Mouse (Mus musculus): ENCODE measurements around the gene Znhit2. TPM values are rescaled to one million over a fixed set of nuclear protein-coding genes. Genes with fewer than 3 reads are reported as not detected.

Gene Znhit2
- polyA plus RNA-seq, 1 experiment, result 742 TPM

DNA sequence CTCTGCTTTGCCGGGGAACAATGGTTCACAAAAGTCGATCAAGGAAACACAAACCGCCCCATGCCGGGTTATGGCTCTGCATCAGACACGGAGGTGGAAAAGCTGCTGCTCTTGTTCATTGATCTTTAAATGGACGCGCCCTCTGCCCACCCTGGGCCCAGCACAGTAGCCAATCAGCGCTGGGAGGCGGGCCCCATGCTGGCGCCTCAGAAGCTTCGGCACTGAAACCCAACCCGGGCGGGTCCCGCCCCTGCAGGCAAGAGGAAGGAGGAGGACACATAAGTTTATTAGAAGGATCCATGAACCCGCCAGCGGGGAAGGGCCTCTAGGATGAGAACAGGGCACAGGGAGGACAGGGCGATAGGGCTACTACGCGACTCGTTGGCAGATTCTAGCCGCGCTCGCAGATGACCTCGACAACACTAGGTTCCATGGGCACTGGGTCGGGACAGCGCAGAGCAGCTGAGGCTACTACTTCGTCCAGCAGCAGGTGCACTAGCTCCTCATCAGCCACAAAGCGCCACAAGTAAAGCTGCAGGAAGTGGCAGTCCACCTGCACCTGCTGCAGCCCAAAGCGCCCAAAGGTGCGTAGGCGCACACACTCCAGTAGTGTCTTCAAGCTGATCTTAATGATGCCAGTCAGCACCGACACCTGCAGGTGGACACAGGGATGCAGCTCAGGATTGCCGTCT, 6.9 kb downstream of the Znhit2 start, which contains the start of gene Tm7sf2:
Gene Tm7sf2, minus strand, starts transcription at position 650 of the 692 bp plus-strand sequence.
- TF ChIP-seq POLR2A (IDR thresholded peaks at IDR 0.05; ENCODE audit: control insufficient read depth, low read depth, low read length) (no peak), CTCF (IDR thresholded peaks at IDR 0.05; ENCODE audit: control insufficient read depth, insufficient read depth, insufficient replicate concordance, low read depth, low read length) (no peak)
- Histone ChIP-seq H3K36me3 (ENCODE audit: control insufficient read depth, insufficient read depth, low read length) (no peaks in the 10 kb centered on the region), H3K27me3 (ENCODE audit: control insufficient read depth, insufficient read depth, low read length) (no peaks in the 10 kb centered on the region), H3K4me3 (ENCODE audit: control insufficient read depth, low read depth, low read length) (peak within 1 kb of the TSS; percentile 41), H3K27ac (ENCODE audit: control insufficient read depth, insufficient read depth, low read depth, low read length) (no peak within 1 kb of the TSS), H3K4me1 (ENCODE audit: control insufficient read depth, insufficient read depth, low read length) (peaks cover 20% of the 10 kb centered on the region)

GRCm38 (mm10) chr19:6068951-6069350, 8.0 kb downstream of the Znhit2 start:
- H3K27me3 ChIP-seq (ENCODE audit: control insufficient read depth, insufficient read depth, low read length), result no peaks in the 10 kb centered on the region
- no peaks in the 10 kb centered on the region for H3K36me3 ChIP-seq (ENCODE audit: control insufficient read depth, insufficient read depth, low read length)
- H3K27ac ChIP-seq (ENCODE audit: control insufficient read depth, insufficient read depth, low read depth, low read length), result no peak overlapping the region
- no peak overlapping the region for H3K4me3 ChIP-seq (ENCODE audit: control insufficient read depth, low read depth, low read length)
- H3K4me1 ChIP-seq (ENCODE audit: control insufficient read depth, insufficient read depth, low read length), result peaks cover 19% of the 10 kb centered on the region
- TF ChIP-seq CTCF (IDR thresholded peaks at IDR 0.05; ENCODE audit: control insufficient read depth, insufficient read depth, insufficient replicate concordance, low read depth, low read length) (no peak), POLR2A (IDR thresholded peaks at IDR 0.05; ENCODE audit: control insufficient read depth, low read depth, low read length) (no peak)

DNA sequence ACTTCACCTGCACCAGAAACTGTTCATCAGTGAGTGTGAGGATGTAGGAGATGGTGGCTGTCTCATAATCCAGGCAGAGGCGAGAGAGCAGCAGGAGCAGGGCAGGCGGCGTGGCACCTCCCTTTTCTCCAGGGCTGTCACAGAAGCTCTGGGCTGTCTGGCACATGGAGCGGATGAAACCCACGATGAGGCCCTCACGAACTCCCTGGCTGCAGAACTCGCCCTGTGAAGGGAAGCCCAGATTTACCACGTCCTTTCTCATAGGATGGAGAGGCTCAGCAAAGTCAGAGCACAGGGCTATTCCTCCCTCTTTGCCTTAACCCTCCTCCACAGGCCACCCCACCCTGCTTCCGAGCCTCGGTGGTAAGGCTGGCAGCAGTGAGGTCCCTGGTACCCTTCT, 8.9 kb downstream of the Znhit2 start:
- Histone ChIP-seq H3K4me3 (ENCODE audit: control insufficient read depth, low read depth, low read length) (no peak overlapping the region), H3K4me1 (ENCODE audit: control insufficient read depth, insufficient read depth, low read length) (peaks cover 19% of the 10 kb centered on the region), H3K36me3 (ENCODE audit: control insufficient read depth, insufficient read depth, low read length) (no peaks in the 10 kb centered on the region; the same call in 1 of the 2 replicates), H3K27ac (ENCODE audit: control insufficient read depth, insufficient read depth, low read depth, low read length) (no peak overlapping the region), H3K27me3 (ENCODE audit: control insufficient read depth, insufficient read depth, low read length) (no peaks in the 10 kb centered on the region)
- no peak for TF ChIP-seq POLR2A (IDR thresholded peaks at IDR 0.05; ENCODE audit: control insufficient read depth, low read depth, low read length)
- TF ChIP-seq CTCF (IDR thresholded peaks at IDR 0.05; ENCODE audit: control insufficient read depth, insufficient read depth, insufficient replicate concordance, low read depth, low read length), result no peak

DNA sequence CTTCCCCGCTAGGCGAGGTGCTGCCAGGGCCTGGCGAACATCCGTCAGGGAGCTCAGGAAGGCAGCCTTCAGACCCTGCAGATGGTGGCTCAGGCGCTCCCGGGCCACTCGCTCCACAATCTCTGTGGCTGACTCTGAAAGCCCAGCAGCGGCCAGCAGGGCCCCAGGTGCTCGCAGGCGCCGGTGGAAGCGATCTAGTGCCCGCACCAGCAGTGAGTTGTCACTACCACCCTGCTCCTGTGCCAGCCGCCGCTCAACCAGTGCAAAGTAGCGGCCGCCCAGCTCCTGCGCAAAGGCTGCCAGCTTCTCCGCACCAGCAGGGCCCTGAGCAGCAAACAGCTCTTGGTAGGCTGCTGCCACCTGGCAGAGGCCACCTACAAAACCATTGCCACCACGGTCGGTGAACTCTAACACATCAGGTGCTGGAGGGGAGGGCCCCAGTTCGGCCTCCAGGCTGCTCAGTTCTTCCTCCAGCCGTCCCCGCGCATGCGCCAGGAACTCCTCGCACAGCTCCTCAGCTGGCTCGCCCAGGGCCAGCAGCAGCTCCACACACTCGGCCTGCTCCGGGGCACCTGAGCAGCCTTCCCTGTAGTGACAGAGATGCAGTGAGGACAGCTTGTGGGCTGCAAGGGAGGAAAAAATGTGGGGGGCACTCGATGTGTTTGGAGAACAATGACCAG, 9.7 kb downstream of the Znhit2 start:
- Histone ChIP-seq H3K27me3 (ENCODE audit: control insufficient read depth, insufficient read depth, low read length) (no peaks in the 10 kb centered on the region), H3K4me1 (ENCODE audit: control insufficient read depth, insufficient read depth, low read length) (peaks cover 19% of the 10 kb centered on the region), H3K36me3 (ENCODE audit: control insufficient read depth, insufficient read depth, low read length) (no peaks in the 10 kb centered on the region; the same call in 1 of the 2 replicates), H3K27ac (ENCODE audit: control insufficient read depth, insufficient read depth, low read depth, low read length) (no peak overlapping the region), H3K4me3 (ENCODE audit: control insufficient read depth, low read depth, low read length) (no peak overlapping the region; the same call in 1 of the 2 replicates)
- TF ChIP-seq POLR2A (IDR thresholded peaks at IDR 0.05; ENCODE audit: control insufficient read depth, low read depth, low read length) (no peak), CTCF (IDR thresholded peaks at IDR 0.05; ENCODE audit: control insufficient read depth, insufficient read depth, insufficient replicate concordance, low read depth, low read length) (no peak)

DNA sequence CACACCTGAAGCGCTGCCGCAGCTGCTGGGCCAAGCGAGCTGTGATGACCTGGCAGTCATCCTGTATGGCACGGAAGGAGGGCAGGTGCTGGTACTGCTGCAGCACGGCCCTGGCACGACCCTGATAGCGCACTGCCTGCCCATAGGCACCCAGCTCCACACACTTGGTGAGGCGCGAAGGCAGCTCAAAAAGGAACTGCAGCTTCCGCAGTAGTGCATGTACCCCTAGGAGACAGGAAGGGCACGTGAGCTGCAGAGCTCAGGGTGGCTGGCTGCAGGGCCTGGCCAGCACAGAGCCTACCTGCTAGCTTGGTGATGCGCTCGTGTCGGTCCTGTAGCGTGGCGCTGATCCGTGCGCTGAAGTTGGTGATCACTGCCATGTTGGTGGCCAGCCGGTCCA, 10.3 kb downstream of the Znhit2 start:
- H3K36me3 ChIP-seq (ENCODE audit: control insufficient read depth, insufficient read depth, low read length), result no peaks in the 10 kb centered on the region; the same call in 1 of the 2 replicates
- TF ChIP-seq CTCF (IDR thresholded peaks at IDR 0.05; ENCODE audit: control insufficient read depth, insufficient read depth, insufficient replicate concordance, low read depth, low read length) (no peak), POLR2A (IDR thresholded peaks at IDR 0.05; ENCODE audit: control insufficient read depth, low read depth, low read length) (no peak)
- peaks cover 21% of the 10 kb centered on the region for H3K4me1 ChIP-seq (ENCODE audit: control insufficient read depth, insufficient read depth, low read length)
- no peaks in the 10 kb centered on the region for H3K27me3 ChIP-seq (ENCODE audit: control insufficient read depth, insufficient read depth, low read length)
- no peak overlapping the region for H3K27ac ChIP-seq (ENCODE audit: control insufficient read depth, insufficient read depth, low read depth, low read length)
- H3K4me3 ChIP-seq (ENCODE audit: control insufficient read depth, low read depth, low read length), result no peak overlapping the region

- TF ChIP-seq CTCF (IDR thresholded peaks at IDR 0.05; ENCODE audit: control insufficient read depth, insufficient read depth, insufficient replicate concordance, low read depth, low read length) (no peak), POLR2A (IDR thresholded peaks at IDR 0.05; ENCODE audit: control insufficient read depth, low read depth, low read length) (no peak)
- H3K36me3 ChIP-seq (ENCODE audit: control insufficient read depth, insufficient read depth, low read length), result no peaks in the 10 kb centered on the region; the same call in 1 of the 2 replicates
- no peak overlapping the region for H3K4me3 ChIP-seq (ENCODE audit: control insufficient read depth, low read depth, low read length)
- no peaks in the 10 kb centered on the region for H3K27me3 ChIP-seq (ENCODE audit: control insufficient read depth, insufficient read depth, low read length)
- no peak overlapping the region for H3K27ac ChIP-seq (ENCODE audit: control insufficient read depth, insufficient read depth, low read depth, low read length)
- peaks cover 6% of the 10 kb centered on the region for H3K4me1 ChIP-seq (ENCODE audit: control insufficient read depth, insufficient read depth, low read length)
Observed at GRCm38 (mm10) chr19:6073889-6074288, 12.9 kb downstream of the Znhit2 start.

DNA sequence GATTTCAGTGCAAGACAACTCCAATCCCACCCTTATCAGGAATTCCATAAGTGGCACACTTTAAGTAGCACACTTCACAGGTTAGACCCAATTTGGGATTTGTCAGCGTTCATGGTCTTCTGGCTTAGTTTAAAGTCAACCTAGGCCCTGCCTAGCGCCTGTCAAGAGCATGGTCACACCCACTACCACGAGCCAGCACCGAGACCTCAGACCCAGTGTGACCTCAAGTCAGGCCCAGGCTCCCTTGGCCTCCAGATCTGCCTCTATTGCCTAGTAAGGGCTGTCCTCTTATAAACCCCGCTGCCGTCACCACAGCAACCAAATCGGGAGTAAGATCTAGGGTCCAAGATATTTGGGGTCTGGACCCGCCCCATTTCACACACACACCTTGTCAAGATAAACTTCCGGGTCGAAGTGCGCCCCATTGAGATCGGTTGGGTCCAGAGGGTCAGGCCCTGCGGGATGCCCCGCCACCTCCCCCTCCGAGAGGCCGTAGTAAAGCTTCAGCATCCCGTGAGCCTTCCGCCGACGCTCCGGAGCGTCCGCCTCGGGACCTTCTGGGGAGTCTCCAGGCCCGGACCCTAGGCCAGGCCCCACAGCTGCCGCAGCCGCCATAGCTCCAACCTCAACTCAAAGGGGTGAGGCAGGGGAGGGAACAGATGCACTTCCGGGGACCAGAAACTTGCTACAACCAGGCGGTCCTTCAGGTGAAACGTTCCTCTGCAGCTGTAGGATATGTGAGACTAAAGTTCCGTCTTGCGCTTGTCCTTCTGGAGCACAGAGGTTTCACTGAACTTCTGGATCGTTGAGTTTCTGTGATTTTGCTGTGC, 15.8 kb downstream of the Znhit2 start, which contains the start of gene Vps51:
Gene Vps51, minus strand, starts transcription at position 668 of the 830 bp plus-strand sequence.
- Histone ChIP-seq H3K36me3 (ENCODE audit: control insufficient read depth, insufficient read depth, low read length) (peaks cover 1% of the 10 kb centered on the region), H3K27me3 (ENCODE audit: control insufficient read depth, insufficient read depth, low read length) (no peaks in the 10 kb centered on the region), H3K27ac (ENCODE audit: control insufficient read depth, insufficient read depth, low read depth, low read length) (peak within 1 kb of the TSS; percentile 80), H3K4me3 (ENCODE audit: control insufficient read depth, low read depth, low read length) (peak within 1 kb of the TSS; percentile 85), H3K4me1 (ENCODE audit: control insufficient read depth, insufficient read depth, low read length) (peaks cover 6% of the 10 kb centered on the region)
- TF ChIP-seq POLR2A (IDR thresholded peaks at IDR 0.05; ENCODE audit: control insufficient read depth, low read depth, low read length), result peak; percentile 78
- TF ChIP-seq CTCF (IDR thresholded peaks at IDR 0.05; ENCODE audit: control insufficient read depth, insufficient read depth, insufficient replicate concordance, low read depth, low read length), result no peak

Measured in testis, adult 2 months (tissue).